Mouse (Mus musculus): ENCODE data around the gene Eddm3b. TPM values are rescaled to one million over a fixed set of nuclear protein-coding genes. Genes with fewer than 3 reads are reported as not detected.
"Not testable (repeated sequence)": the region's sequence is repeated elsewhere in the genome, so short reads cannot be mapped to it uniquely, and the experiment has no call there.

The Eddm3b gene
- total RNA-seq, 2 experiments from 2014 or later = not detected

DNA sequence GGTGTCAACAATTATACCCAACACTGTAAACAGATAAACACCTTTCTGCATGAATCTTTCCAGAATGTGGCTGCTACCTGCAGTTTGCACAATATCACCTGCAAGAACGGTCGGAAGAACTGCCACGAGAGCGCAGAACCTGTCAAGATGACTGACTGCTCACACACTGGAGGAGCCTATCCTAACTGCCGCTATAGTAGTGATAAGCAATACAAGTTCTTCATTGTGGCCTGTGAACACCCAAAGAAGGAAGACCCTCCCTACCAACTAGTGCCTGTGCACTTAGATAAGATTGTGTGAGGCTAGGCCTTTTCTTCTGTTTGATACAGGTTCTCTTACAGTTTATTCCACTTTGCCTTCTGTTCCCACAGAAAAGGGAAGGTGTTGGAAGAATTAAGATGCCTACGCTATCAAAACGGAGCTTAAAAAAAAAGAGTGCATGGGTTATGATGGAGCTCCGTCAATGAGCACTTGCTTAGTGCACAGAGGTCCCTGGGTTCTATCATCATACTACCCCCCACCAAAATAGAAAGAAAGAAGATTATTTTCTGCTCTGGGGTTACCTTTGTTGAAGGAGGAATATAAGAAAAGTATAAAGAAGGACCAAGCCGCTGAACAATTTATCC lies 16.2 kb downstream of the Eddm3b start:
- DNase-seq (ENCODE audit: extremely low spot score in 1 of 2, low spot score in 2 of 2) = no peak
- intact Hi-C loops (cut with DNase I) = no loop called here

GRCm38 (mm10) chr14:51131086-51131815 lies 17.0 kb downstream of the Eddm3b start:
- DNase-seq (ENCODE audit: extremely low spot score in 1 of 2, low spot score in 2 of 2) = no peak
- intact Hi-C loops (cut with DNase I) = no loop called here

DNA sequence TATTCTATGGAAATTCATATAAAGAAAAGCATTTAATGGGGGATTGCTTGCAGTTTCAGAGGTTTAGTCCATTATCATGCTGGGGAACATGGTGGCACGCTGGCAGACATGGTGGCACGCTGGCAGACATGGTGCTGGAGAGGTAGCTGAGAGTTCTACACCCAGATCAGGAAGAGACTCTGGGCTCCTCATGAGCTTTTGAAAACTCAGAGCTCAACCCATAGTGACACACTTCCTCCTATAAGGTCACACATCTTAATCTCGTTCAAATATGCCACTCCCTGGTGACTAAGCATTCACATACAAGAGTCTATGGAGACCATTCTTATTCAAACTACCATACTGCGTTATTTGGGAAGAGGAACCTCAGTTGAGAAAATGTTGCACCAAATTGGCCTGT lies 18.1 kb downstream of the Eddm3b start:
- intact Hi-C loops (cut with DNase I) = no loop called here

DNA sequence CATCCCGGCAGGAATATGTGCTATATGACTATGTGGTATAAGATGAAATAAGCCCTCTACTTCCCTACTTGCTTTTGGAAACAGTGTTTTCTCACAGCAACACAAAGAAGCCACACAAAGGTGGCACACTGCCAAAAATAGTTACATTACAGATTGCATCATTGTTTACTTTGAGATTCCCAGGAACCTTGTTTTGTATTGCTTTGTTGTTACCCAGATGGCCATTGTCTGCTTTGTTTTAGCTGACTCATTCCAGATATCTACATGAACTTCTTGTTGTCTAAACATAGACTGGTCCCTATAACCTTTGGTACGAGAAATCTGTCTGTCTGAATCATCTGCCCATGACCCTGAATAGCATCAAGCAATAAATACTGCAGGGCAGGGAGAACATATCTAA lies 26.1 kb downstream of the Eddm3b start:
- no peak for DNase-seq (ENCODE audit: extremely low spot score in 1 of 2, low spot score in 2 of 2)
- intact Hi-C loops (cut with DNase I) = no loop called here

More for the DNA sequence above, 18.1 kb downstream of the Eddm3b start:
- DNase-seq (ENCODE audit: extremely low spot score in 1 of 2, low spot score in 2 of 2) = no peak

- DNase-seq (ENCODE audit: extremely low spot score in 1 of 2, low spot score in 2 of 2) = no peak
- intact Hi-C loops (cut with DNase I) = no loop called here
These were observed 27.9 kb downstream of the Eddm3b start for GRCm38 (mm10) chr14:51142119-51142518.

DNA sequence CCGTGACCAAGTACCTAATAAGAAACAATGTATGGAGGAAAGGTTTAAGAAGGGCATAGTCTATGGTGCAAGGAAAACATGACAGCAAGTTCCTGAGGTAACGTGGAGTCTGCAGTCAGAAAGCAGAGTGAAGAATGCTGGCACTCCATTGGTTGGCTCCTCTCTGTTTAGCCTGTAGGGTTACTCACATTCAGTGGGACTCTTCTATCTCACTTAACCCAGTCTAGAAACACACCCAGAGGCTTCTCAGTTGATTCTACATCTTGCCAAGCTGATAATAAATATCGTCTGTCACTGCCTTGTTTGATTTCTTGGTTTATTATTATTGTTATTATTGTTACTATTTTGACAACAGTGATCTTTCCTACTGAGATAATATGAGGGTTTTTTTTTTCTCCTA lies 28.3 kb downstream of the Eddm3b start:
- intact Hi-C loops (cut with DNase I) = no loop called here
- no peak for DNase-seq (ENCODE audit: extremely low spot score in 1 of 2, low spot score in 2 of 2)

DNA sequence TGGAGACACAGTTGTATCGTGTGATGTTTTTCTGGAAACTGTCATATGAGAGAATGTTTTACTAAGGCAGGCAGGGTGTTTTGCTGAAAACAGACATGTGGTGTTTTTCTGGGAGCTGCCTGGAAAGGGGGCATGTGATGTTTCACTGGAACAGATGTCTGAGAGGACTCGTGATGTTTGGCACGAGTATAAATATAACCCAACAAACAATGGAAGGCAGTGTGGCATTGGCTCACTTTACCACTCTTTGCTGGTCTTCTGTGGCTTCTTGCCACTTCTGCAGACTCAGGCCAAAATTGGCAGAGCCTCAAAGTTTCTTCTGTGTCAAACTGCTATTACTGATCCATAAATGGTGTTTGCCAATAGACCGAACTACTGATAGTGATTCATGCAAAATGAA lies 29.1 kb downstream of the Eddm3b start:
- DNase-seq (ENCODE audit: extremely low spot score in 1 of 2, low spot score in 2 of 2) = peak in 1 of 2 experiments; percentile 10
- intact Hi-C loops (cut with DNase I) = no loop called here

GRCm38 (mm10) chr14:51143937-51144336 lies 29.7 kb downstream of the Eddm3b start:
- no peak for DNase-seq (ENCODE audit: extremely low spot score in 1 of 2, low spot score in 2 of 2)
- intact Hi-C loops (cut with DNase I) = no loop called here

GRCm38 (mm10) chr14:51144451-51144850 lies 30.2 kb downstream of the Eddm3b start:
- DNase-seq (ENCODE audit: extremely low spot score in 1 of 2, low spot score in 2 of 2) = no peak
- intact Hi-C loops (cut with DNase I) = no loop called here

DNA sequence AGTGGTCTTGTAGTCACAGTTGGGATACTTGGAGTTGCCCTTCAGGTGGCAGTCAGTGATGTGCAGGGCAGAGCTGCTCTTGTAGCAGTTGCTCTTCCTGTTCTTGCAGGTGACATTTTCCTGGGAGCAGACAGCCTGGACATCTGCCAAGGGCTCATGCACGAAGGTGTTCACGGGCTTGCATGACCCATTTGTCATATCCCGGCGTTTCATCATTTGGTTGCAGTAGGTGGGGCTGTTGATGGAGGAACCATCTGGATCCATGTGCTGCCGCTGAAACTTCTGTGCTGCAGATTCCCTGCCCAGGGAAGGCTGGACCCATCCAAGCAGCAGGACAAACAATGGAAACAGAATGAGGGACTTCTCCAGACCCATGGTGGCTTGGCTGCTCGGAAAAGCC lies 31.3 kb downstream of the Eddm3b start:
- DNase-seq (ENCODE audit: extremely low spot score in 1 of 2, low spot score in 2 of 2) = no peak
- intact Hi-C loops (cut with DNase I) = no loop called here

DNA sequence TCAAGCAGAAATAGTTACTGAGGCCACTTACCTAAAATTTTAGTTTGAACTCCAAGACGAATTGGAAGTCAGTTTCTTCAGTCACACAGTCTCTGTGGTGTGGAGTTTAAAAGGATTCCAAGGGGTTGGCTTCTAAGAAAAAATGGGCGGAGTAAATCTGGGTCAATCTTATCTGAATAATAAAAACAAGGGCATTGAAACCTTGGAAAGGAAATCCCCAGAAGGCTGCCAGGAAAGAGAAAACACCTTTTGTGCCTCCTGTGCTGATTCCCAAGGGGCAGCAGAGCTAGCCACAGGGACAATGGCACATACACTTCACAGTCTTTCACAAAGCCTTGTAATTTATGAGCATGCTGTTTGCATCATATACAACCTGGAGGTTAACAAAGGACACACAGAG lies 32.5 kb downstream of the Eddm3b start, which contains the start of gene Rnase1:
Gene Rnase1 (minus strand): TSS at position 101 of the 400 bp plus-strand sequence.
- no peak for DNase-seq (ENCODE audit: extremely low spot score in 1 of 2, low spot score in 2 of 2)
- intact Hi-C loops (cut with DNase I) = no loop called here

DNA sequence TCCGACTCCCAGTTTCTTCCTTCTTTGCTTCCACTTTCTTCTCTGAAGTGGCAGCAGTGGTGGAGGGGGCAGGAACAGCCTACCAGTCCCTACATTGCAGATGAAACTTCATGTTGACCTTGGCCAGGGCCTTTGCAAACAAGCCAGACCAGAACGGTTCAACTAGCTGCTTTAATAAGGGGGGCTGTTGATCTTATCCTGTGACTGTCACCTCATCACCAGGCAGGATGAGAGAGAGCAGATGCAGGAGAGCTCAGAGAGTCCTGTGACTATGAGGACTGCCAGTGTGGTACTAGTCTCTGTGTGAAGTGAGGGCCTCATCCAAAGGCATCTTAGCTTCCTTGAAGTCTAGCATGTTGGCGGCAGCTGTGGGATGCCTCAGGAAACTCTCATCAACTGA lies 33.8 kb downstream of the Eddm3b start:
- intact Hi-C loops (cut with DNase I) = no loop called here
- DNase-seq (ENCODE audit: extremely low spot score in 1 of 2, low spot score in 2 of 2) = no peak

DNA sequence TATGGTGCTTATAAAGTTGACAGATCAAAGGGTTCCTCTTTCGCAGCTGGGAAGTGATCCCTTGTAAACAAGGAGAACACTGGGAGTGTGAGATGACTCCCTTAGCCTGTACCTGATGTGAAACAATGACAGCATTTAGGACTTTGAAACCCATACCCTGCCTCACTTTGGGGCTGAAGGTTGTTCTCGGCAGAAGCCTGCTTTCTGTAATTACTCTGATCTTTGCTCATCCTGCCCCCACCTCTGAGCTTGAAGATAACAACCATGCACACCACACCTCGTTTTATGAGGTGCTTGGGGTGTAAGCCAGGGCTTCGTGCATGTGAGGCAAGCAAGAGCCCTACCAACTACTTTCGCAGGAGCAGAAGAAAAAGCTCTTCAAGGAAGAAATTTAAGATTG lies 34.9 kb downstream of the Eddm3b start:
- intact Hi-C loops (cut with DNase I) = no loop called here
- DNase-seq (ENCODE audit: extremely low spot score in 1 of 2, low spot score in 2 of 2) = no peak

DNA sequence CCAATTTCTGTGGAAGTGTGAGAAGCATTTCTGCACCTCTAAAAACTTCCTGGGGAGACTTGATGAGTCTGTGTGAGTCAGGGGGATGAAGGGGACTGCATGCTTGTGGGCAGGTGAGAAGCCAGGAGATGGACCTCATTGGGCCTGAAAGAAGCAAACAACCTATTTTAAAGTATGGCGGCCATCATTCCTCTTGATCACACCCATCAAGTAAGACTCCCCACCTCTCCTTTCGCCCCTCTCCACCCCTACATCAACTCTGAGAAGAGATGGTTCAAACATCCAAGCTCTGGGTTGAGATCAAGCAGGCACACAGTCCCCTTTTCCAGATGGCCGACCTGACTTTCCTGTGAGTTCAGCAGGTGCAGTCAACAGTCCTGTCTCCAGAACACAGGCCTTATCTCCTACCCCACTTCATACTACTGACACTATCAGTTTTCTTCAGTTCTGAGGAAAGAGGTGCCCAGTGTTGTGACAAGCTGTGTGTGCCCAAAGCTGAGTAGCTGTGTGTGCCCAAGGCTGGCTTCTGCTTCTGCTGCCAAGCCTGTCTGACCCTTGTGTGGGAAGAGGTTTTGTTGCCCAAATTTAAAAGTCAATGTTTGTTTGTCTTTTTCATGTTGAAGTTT lies 36.1 kb downstream of the Eddm3b start:
- intact Hi-C loops (cut with DNase I) = no loop called here

GRCm38 (mm10) chr14:51152249-51152870 lies 38.1 kb downstream of the Eddm3b start:
- no peak for DNase-seq (ENCODE audit: extremely low spot score in 1 of 2, low spot score in 2 of 2)
- intact Hi-C loops (cut with DNase I) = no loop called here

More for the DNA sequence above, 36.1 kb downstream of the Eddm3b start:
- DNase-seq (ENCODE audit: extremely low spot score in 1 of 2, low spot score in 2 of 2) = no peak

GRCm38 (mm10) chr14:51156056-51156735 lies 42.0 kb downstream of the Eddm3b start:
- intact Hi-C loops (cut with DNase I) = no loop called here
- DNase-seq (ENCODE audit: extremely low spot score in 1 of 2, low spot score in 2 of 2) = no peak

DNA sequence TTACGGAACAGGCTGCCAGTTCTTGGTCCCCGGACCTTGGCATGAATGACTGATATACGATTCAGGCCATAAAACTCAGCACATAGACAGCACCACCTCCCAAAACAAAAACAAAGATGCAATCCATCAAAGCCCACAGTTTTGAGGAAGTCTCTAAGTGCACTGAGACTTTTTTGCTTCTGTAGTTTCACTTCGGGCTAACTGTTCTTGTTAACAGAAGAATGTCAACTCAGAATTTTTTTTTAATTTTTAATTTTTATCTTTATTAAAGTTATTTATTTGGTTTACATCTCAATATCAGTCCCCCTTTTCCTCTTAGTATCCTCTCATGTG lies 42.5 kb downstream of the Eddm3b start:
- no peak for DNase-seq (ENCODE audit: extremely low spot score in 1 of 2, low spot score in 2 of 2)
- intact Hi-C loops (cut with DNase I) = no loop called here

- DNase-seq (ENCODE audit: extremely low spot score in 1 of 2, low spot score in 2 of 2) = no peak
- intact Hi-C loops (cut with DNase I) = no loop called here
These were observed 42.8 kb downstream of the Eddm3b start for GRCm38 (mm10) chr14:51157072-51157471.

GRCm38 (mm10) chr14:51161976-51162375 lies 47.8 kb downstream of the Eddm3b start, which contains the start of gene Rnase2b:
Gene Rnase2b (plus strand): TSS chr14:51162260.
- DNase-seq (ENCODE audit: extremely low spot score in 1 of 2, low spot score in 2 of 2); intact Hi-C loops (cut with DNase I): not testable (repeated sequence)
